Mouse (Mus musculus) gastrocnemius, postnatal 4 days (tissue): ENCODE data around the gene Atad5. TPM values are rescaled to one million over a fixed set of nuclear protein-coding genes. Genes with fewer than 3 reads are reported as not detected.
"Not testable (repeated sequence)": the region's sequence is repeated elsewhere in the genome, so short reads cannot be mapped to it uniquely, and the experiment has no call there.

ENCODE experiments used
- DNase-seq, 2 experiments: peaks; one replicate each; pipeline ENCODE4 v3.0.0; 2021 to 2022; ENCODE audit warnings: low spot score in 2 of 2, mixed read lengths in 2 of 2
- long read RNA-seq, 2 experiments: library from polyadenylated mRNA; stranded (forward); transcript quantifications; one replicate each; pipeline ENCODE4 v2.0.0; 2021
- total RNA-seq, 2 experiments: library from RNA; stranded (reverse); gene quantifications; 2 replicates each; pipeline ENCODE4 v1.2.3; 2021

The Atad5 gene
- 1 to 10 TPM; 6.6 to 7.2 TPM for total RNA-seq
- long read RNA-seq, experiment 1, full-length matches to known transcripts: 1 of 1 reads
- long read RNA-seq, experiment 1, partial matches to known transcripts: 0 of 1 reads
- long read RNA-seq, experiment 1, other reads (novel, unspliced or antisense): 0 of 1 reads
- long read RNA-seq, experiment 2, partial matches to known transcripts: 0 of 1 reads
- long read RNA-seq, experiment 2, other reads (novel, unspliced or antisense): 1 of 1 reads

GRCm38 (mm10) chr11:80088917-80089816 is at the start of gene Atad5:
Atad5 (plus strand) TSS chr11:80089400.
- DNase-seq: peak; percentile 89 to 95

GRCm38 (mm10) chr11:80042615-80043418 is 46.4 kb upstream of the Atad5 start:
- peak in 1 of 2 experiments; percentile 41 for DNase-seq

GRCm38 (mm10) chr11:80043419-80043817 is 45.8 kb upstream of the Atad5 start:
- no peak for DNase-seq

- DNase-seq: no peak
Measured at GRCm38 (mm10) chr11:80046856-80047255, 42.3 kb upstream of the Atad5 start.

GRCm38 (mm10) chr11:80050088-80050487 is 39.1 kb upstream of the Atad5 start:
- no peak for DNase-seq

- DNase-seq: no peak
Measured at GRCm38 (mm10) chr11:80052456-80052855, 36.7 kb upstream of the Atad5 start.

- DNase-seq: no peak
Measured at GRCm38 (mm10) chr11:80053171-80053570, 36.0 kb upstream of the Atad5 start.

- DNase-seq: no peak
Measured at GRCm38 (mm10) chr11:80054659-80055058, 34.5 kb upstream of the Atad5 start.

- no peak for DNase-seq
Measured at GRCm38 (mm10) chr11:80056141-80056540, 33.1 kb upstream of the Atad5 start.

- no peak for DNase-seq
Measured at GRCm38 (mm10) chr11:80062159-80062558, 27.0 kb upstream of the Atad5 start.

- DNase-seq: not testable (repeated sequence)
Measured at GRCm38 (mm10) chr11:80066373-80066772, 22.8 kb upstream of the Atad5 start.

GRCm38 (mm10) chr11:80067558-80067957 is 21.6 kb upstream of the Atad5 start:
- DNase-seq: no peak

- no peak for DNase-seq
Measured at GRCm38 (mm10) chr11:80069815-80070214, 19.4 kb upstream of the Atad5 start.

GRCm38 (mm10) chr11:80071039-80071438 is 18.2 kb upstream of the Atad5 start:
- DNase-seq: no peak

GRCm38 (mm10) chr11:80072365-80072764 is 16.8 kb upstream of the Atad5 start:
- DNase-seq: no peak

- DNase-seq: no peak
Measured at GRCm38 (mm10) chr11:80075608-80076277, 13.5 kb upstream of the Atad5 start.

GRCm38 (mm10) chr11:80077784-80078545 is 11.2 kb upstream of the Atad5 start:
- no peak for DNase-seq

- DNase-seq: no peak
Measured at GRCm38 (mm10) chr11:80078831-80079230, 10.4 kb upstream of the Atad5 start.

- DNase-seq: no peak
Measured at GRCm38 (mm10) chr11:80079751-80080150, 9.4 kb upstream of the Atad5 start.

GRCm38 (mm10) chr11:80080381-80080825 is 8.8 kb upstream of the Atad5 start:
- peak; percentile 20 to 40 for DNase-seq
